ENCODE assay signal across 21 mouse cellular contexts in the genomic region with DNA sequence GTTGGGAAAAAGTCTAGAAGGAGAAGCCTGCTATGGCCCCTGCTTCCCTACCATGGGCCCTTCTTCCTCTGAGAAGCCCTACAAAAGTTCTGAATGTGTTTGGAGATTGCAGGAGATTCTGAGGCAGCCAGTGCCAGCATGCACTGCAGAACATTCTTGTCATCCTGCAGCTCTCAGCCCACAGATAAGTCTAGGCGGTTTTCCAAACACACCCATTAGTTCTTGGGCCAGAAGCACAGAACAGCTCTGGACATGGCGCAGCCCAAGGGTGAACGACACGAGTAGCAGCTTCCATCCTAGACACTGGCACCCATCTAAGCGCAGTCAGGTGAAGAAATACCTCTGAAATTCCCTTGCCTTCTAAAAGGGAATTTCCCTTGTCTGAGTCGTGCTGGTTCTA.
"Had no signal": no experiment of that assay in that cellular context is flagged by ENCODE, and none has a peak within 500 bp of the region (broad histone marks: within the 10 kb centered on the region; RNA-seq: fewer than 3 reads in every experiment).

No protein-coding gene starts in this region.

- H3K9me3 ChIP-seq: limb, embryonic 10.5 days; liver, embryonic 15.5 days; lung, embryonic 15.5 days; midbrain, embryonic 12.5 days; midbrain, embryonic 15.5 days; neural tube, embryonic 15.5 days; stomach, embryonic 15.5 days had no signal

- H3K36me3 ChIP-seq: limb, embryonic 10.5 days; limb, embryonic 13.5 days; midbrain, embryonic 12.5 days; midbrain, embryonic 15.5 days; neural tube, embryonic 12.5 days; neural tube, embryonic 15.5 days had no signal

- H3K4me3 ChIP-seq: limb, embryonic 10.5 days; limb, embryonic 13.5 days; liver, embryonic 12.5 days; liver, embryonic 15.5 days; lung, embryonic 15.5 days; midbrain, embryonic 12.5 days; midbrain, embryonic 15.5 days; neural tube, embryonic 12.5 days; neural tube, embryonic 15.5 days; stomach, embryonic 15.5 days had no signal

- H3K4me1 ChIP-seq: limb, embryonic 10.5 days; lung, embryonic 15.5 days; midbrain, embryonic 12.5 days; midbrain, embryonic 15.5 days; neural tube, embryonic 12.5 days; neural tube, embryonic 15.5 days; stomach, embryonic 15.5 days had no signal

- H3K4me2 ChIP-seq: limb, embryonic 13.5 days; liver, embryonic 12.5 days; liver, embryonic 15.5 days; lung, embryonic 15.5 days; midbrain, embryonic 12.5 days; midbrain, embryonic 15.5 days; neural tube, embryonic 12.5 days; neural tube, embryonic 15.5 days; stomach, embryonic 15.5 days had no signal

- ATAC-seq: midbrain, embryonic 15.5 days had no signal

- H3K27ac ChIP-seq: limb, embryonic 10.5 days; limb, embryonic 13.5 days; liver, embryonic 12.5 days; liver, embryonic 15.5 days; lung, embryonic 15.5 days; macrophage; midbrain, embryonic 12.5 days; midbrain, embryonic 15.5 days; neural tube, embryonic 12.5 days; neural tube, embryonic 15.5 days; stomach, embryonic 15.5 days had no signal

- H3K27me3 ChIP-seq: limb, embryonic 13.5 days; liver, embryonic 12.5 days; liver, embryonic 15.5 days; lung, embryonic 15.5 days; midbrain, embryonic 12.5 days; midbrain, embryonic 15.5 days; neural tube, embryonic 12.5 days; neural tube, embryonic 15.5 days; stomach, embryonic 15.5 days had no signal

- H3K9ac ChIP-seq: limb, embryonic 13.5 days; liver, embryonic 12.5 days; liver, embryonic 15.5 days; lung, embryonic 15.5 days; midbrain, embryonic 12.5 days; midbrain, embryonic 15.5 days; neural tube, embryonic 12.5 days; neural tube, embryonic 15.5 days; stomach, embryonic 15.5 days had no signal

- DNase-seq: kidney, adult 9 months; kidney, postnatal 14 days; kidney, postnatal 4 days; liver; lung, adult 18-20 months; lung, postnatal 14 days; right cerebral cortex, adult 18-20 months; right cerebral cortex, postnatal 14 days; spleen, adult 18-20 months; thymus, postnatal 25 days had no signal
